Mouse (Mus musculus): ENCODE results near the gene Dennd1a.
A peak's percentile ranks its signal among the peaks of the same experiment; 100 is the strongest.

Dennd1a gene

DNA sequence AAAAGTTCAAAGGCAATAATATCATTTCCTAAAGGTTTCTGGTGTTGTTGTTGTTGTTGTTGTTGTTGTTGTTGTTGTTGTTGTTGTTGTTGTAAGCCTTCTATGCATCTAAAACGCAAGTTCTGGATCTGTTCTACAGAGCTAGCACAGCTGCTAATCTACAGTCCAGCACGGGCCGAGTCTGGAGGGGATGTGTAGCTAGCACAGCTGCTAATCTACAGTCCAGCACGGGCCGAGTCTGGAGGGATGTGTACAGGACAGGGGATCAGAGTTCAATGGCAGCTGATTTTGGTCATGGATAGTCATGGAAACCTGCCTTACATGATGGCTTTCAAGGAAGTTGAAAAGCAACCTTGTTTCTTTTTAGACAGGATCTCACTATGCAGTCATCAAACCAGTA, 57.3 kb downstream of the Dennd1a start:
- no peak for DNase-seq (ENCODE audit: low read depth, low spot score)

DNA sequence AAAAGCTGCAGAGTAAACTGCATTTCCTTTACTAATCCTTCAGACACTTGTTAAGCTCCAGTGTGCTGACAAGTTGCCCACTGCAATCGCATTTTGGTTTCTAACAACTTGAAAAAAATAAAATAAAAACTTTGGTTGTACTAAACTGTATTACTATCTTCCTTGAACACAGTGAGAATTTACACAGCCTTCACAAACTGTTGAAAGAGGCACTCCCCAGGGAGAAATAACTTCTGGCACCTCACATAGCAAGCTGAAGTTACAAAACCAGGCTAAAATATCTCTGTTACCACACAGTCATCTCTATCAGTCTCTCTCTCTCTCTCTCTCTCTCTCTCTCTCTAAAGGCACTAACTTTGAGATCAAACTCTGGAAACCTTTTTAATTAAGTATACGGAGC, 63.4 kb downstream of the Dennd1a start:
- peak; percentile 58 for DNase-seq (ENCODE audit: low read depth, low spot score)

DNA sequence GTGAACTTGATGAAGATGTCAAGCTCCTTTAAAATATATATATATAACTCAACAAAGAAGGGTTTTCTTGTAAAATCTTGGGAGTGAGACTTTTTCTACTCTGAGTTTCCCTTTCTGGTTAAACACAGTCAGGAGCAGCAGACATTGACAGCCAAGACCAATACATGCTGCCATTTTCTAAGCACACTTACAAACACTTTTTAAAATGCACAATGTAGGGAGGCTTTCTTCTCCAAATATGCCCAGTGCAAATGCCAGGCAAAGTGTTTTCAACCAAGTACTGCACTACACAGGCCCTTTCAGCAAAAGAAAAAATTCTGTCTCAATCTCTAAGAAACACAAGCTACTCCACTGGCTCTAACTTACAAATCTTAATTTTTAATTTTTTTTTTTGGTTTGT, 65.7 kb downstream of the Dennd1a start:
- no peak for DNase-seq (ENCODE audit: low read depth, low spot score)

DNA sequence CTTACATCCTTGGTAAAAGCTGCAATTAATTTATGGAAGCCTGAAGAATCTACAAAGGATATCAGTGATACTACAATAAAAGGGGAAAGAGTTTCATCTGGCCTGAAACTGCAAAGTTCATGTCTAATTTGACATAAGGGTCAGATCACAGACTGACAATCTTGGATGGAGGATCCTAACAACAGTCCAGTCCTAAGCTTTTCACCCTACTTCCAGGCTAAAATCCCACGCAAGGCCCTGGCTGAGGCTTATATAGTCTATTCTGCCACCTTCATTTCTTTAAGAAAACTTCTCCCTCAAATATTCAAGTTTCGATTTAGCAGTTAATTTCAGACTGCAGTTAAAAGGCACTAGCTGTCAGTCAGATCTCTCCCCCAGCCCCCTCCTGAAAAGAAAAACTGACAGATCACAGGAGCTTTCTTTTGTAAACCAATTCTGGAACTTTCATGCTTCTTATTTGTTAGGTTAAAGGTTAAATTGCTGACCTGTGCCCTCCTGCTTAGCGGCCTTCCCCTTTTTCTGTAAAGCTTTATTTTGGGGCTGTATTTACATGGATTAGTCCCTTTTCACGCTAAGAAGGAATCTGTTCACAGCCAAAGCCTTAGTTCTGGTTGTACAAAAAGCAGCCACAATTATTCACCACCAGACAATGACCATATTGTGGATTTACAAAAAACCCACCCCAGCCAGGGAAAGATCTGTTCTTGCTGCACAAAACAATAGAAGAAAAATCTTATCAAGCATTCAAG, 66.3 kb downstream of the Dennd1a start:
- no peak for DNase-seq (ENCODE audit: low read depth, low spot score)

DNA sequence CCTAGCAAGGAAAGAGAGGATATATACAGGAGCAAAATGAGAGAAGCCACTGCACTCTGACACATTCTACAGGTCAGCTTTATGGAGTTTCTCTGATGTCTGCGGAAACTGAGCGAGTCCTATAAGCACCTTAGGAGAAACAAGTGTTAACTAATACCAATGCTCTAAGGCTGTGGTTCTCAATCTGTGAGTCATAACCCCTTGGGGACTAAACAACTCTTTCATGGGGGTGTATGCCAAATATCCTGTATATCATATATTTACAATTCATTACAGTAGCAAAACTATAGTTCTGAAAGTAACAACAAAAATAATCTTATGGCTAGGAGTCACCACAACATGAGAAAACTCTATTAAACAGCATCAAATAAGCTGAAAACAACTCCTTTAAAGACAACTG, 67.5 kb downstream of the Dennd1a start:
- DNase-seq (ENCODE audit: low read depth, low spot score), result no peak

DNA sequence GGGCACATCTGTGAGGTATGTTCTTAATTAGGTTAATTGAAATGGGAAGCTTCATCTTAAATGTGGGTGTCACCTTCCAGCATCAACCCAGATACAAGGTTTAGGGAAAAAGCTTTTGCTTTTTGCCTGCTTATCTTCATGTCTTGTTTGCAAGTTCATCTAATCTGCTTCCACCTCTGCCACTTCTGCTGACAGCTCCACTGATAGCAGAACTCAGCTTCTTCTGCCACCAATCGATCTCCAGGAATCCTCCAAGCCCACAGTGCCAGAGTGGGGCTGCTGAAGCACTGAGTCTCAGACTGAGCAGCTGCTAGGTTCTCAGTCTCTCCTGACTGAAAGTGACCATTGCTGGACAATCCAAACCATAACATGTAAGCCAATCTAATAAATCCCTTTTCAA, 74.1 kb downstream of the Dennd1a start:
- DNase-seq (ENCODE audit: low read depth, low spot score), result no peak

DNA sequence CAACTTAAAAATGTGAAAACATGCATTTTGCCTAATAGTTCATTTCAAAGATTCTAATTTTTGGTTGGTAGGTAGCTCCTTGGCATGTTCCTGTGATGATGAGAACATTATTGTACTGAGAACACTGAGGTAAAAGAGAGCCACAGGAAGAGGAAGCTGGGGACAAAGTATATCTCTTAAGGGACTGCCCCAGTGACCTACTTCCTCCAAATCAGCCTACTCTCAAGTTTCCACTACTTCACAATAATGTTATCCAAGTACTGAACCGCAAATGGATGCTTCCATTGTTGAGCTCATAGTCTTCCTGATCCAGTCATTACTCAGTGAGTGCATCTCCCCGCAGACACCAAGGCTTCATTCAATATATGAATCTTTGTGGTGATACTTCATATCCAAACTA, 75.8 kb downstream of the Dennd1a start:
- no peak for DNase-seq (ENCODE audit: low read depth, low spot score)

DNA sequence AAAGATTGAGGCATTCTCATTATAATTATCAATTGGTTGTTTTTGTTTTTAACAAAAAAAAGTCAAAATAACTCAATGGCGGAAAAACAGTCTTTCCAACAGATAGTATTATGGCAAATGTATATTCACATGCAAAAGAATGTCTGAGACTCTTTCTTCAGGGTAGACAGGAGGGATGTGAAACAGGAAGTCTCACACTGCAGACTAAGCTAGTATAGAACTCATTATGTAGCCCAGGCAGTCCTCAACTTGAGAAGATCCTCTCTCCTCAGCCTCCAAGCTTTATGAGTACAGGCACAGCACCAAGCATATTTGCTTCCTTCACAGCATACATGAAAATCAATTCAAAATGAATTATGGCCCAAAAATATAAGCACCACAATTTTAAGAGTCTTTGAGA, 79.4 kb downstream of the Dennd1a start:
- no peak for DNase-seq (ENCODE audit: low read depth, low spot score)

DNA sequence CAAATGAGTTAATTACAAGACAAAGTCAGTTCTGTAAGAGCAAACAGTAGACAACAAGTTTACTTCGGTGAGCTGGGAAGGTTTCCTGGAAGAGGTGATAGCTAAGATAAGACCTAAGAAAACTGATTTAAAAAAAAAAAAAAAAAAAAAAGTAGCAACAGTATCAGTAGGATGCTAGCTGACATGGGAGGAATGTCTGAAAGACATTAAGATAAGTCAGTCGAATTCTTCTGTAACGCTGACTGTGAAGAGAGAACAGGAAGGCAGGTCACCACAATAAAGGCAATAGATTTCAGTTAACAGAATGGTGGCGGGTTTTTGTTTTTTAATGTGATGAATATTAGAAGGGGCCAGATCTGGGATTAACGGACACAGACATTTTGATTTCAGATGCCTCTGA, 81.9 kb downstream of the Dennd1a start:
- no peak for DNase-seq (ENCODE audit: low read depth, low spot score)

DNA sequence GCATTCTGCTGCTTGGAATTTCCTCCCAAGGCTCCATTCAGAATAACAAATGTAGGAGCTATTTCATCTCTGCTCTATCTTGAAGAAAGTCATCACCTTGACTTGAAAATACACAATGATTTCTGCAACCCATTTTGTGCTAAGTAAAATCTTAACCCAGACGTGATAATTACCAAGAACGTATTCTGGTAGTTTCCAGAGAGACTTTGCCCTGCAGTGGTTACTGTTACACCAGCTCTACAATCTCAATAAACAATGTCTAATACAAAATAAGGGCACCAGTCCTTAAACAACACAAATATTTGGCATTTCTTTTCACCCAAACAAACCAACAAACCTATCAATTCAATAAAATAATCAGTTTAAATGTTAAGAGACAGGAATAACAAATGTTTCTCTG, 82.5 kb downstream of the Dennd1a start:
- DNase-seq (ENCODE audit: low read depth, low spot score), result no peak

DNA sequence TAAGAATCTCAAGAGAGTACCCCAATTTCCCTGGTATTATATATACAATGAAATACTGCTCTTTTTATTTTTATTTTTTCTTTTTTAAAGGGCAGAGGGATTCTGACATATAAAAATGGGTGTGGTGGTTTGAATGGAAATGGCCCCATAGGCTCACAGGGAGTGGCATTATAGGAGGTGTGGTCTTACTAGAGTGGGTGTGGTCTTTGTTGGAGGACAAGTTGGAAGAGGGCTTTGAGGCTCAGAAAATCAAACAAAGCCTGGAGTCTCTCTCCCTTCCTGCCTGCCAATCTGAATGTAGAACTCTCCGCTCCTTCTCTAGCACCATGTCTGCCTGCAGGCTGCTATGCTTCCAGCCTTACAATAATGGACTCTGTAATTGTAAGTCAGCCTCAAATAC, 89.1 kb downstream of the Dennd1a start:
- no peak for DNase-seq (ENCODE audit: low read depth, low spot score)

DNA sequence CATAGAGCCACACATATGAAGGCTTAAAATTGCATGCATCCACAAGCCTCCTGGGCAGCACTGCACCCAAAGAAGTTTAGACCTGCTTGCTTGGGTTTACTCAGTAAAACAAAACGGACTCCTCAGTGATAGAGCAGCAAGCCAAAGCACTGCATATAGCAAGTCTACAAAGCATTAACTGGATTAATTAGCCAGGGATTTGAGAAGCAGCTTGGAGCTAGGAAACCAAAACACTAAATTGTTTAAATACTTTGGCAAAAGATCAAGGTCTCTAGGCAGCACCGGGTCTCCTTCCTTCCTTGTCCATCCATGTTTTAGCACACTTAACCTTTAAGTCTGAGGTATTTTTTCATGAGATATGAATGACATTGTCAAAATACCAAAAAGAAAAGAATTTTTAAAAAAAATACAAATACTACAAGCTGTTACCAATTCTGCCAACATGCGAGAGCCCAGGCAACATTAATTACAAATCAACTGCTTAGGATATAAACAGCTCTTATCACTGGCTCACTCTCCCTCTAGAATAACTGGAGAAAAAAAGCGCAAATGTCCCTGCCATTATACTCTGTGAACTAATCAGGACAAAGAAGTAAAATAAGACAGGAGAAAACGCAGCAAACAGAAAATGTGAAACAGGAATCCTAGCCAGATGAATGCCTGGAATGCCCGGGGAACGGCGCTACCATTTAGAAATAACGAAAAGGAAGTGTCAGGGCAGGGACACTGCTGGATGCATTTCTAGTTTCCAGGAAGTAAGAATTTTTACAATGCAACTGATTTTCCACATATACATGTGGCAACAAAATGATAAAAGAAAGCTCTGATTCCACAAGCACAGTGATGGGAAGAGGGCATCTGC, 90.8 kb downstream of the Dennd1a start:
- DNase-seq (ENCODE audit: low read depth, low spot score), result no peak

DNA sequence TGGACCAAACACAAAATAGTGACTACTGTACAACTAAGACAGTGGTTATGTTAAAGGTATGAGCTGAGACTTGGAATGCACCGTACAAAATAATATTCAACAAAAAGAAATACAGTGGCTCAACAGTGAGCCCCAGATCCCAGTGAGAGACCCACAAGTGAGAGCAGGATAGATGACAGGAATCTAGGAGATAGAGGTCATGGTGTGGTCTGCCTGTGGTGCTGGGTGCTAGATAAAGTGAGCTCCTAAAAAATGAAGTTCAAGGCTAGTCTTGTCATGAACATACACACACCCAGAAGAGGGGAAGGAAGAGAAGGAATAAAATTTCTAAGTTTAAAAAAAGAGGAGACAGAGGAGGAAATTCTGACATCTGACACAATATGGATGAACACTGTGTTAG, 95.2 kb downstream of the Dennd1a start:
- DNase-seq (ENCODE audit: low read depth, low spot score), result no peak

DNA sequence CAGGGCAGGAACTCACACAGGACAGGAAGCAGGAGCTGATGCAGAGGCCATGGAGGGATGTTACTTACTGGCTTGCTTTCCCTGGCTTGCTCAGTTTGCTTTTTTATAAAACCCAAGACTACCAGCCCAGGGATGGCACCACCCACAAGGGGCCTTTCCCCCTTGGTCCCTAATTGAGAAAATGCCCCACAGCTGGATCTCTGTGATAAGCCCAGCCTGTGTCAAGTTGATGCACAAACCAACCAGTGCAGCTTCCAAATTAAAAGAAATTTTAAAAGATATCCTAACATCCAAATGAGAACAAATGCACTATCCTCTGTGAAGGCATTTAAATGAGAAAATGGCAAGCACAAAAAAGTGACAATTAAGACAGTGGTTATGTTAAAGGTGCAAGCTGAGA, 95.6 kb downstream of the Dennd1a start:
- DNase-seq (ENCODE audit: low read depth, low spot score), result no peak

DNA sequence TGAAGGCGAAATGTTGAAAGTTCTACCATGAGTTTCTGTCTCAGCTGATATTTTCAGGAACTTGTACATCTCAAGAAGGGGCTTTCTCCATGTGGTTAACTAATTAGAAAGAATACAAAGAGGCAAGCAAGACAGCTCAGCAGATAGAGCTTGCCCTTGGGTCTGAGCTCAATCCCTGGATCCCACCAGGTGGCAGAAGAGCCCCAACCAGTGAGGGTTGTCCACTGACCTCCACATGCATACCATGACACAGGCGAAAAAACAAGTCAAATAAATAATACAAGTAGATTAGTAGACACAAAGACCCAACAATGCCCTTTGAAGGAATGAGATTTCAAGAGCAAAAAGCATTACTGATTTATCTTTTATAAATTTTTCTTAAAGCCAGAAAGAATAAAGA, 100.8 kb downstream of the Dennd1a start:
- DNase-seq (ENCODE audit: low read depth, low spot score), result no peak

DNA sequence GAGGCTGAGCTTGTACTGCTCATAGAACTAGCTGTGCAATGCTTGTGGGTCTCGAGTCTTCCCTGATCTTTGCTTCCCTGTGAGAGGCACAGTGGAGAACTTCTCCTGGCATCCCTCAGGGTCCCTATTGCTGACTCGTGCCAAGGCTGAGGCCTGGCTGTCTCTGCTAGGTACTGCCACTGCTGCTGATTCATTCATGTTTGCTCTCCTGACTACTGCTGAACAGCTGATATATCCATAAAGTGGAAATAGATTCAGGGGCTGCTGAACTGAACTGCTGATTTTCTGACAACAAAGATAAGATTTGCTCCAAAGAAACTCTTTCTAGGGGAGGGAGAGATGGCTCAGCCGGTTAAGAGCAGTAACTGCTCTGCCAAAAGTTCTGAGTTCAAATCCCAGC, 102.2 kb downstream of the Dennd1a start:
- no peak for DNase-seq (ENCODE audit: low read depth, low spot score)

DNA sequence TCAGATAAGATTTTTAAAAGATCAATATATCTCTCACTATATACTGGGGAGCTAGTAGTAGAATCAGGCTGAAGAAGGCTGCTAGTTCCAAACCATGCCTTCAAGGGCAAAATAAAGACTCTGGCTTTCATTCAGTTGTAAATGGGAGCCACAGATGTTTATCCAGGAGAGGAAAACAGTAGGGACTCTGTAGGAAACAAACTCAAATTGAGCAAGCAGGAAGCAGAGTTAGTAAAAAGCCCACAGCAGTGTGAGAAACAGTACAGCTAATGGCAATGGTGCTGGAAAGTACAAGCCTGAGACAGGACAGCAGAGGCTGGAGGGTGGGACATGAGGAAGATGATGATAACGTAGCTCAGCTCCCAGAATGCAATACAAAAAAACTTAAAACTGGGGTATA, 103.3 kb downstream of the Dennd1a start:
- no peak for DNase-seq (ENCODE audit: low read depth, low spot score)

DNA sequence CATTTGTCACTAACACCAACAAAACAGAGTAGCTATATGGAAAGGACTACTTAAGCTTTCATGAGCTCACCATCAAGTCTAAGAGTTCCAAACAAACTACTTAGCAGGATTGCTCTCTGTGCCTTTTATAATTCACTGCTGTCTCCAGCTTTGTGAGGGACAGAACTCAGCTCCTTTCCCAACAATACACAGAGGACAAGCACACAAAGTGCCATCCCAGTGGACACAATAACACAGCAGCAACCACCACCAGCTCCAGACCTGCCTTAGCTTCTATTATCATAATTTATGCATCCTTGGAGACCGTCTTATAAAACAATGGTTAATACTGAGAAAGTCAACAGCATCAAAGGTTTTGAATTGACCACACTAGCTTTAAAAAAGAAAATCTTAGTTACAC, 104.9 kb downstream of the Dennd1a start:
- no peak for DNase-seq (ENCODE audit: low read depth, low spot score)

DNA sequence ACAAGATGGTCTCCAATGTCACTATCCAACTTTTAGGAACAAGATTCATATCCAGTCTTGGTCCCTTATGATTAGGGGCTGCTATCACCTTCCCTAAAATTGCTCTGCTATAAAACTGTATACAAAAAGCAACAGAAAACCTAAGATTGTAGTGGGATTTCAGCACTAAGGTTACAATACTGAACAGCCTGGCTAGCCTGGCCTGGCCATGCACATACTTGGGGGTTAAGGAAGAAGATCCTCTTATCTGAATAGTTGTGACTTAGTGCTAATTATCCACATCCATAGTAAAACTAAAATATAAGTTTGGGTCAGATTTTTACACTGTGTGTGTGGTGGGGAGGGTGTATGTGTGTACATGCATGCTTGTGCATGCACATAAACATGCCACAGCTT, 109.6 kb downstream of the Dennd1a start:
- no peak for DNase-seq (ENCODE audit: low read depth, low spot score)

DNA sequence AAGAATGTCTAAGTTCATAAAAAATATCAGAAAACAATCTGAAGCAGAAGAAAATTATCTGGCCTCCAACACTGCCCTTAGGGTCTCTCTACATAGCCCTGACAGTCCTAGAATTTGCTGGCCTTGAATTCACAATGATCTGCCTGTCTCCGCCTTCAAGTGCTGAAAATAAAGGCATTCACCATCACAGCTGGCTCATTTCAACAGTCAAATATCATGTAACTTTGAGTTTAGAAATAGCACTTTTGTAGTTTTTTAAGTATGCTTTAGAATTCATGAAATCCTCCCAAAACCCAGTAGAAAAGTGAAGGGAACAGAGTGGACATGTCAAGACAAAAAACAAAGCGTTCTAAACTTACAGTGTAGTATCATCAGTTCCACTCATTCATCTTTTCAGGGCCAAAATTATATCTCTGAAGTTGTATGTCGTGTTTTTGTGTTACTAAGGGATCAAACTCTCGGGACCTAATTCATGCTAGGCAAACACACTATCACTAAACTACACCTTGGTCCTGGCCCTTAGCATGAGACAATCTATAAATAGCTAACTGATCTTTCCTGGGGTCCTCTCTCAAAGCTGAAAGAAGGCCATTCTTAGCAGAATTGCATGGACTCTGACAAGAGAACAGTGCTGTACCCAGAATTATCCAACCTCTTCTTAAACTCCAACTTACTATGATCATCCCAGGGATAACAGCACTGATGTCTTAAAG, 110.2 kb downstream of the Dennd1a start:
- DNase-seq (ENCODE audit: low read depth, low spot score), result no peak

DNA sequence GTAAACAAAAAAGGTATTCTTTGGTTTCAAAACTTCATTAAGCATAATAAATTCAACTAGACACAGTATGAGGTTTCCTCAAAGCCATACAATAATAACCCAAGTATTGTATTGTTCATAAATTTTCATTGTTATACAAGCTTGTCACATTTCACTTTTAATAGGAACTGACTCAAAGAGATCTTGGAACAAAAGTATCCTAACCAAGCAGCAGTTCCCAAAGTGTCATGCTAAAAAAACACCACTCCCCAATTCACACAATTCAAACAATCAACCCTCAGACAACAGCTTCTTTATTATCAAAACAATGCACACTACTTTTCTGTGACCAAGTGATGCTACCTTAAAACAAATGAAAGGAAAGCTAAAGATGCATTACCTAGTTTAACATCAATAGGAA, 111.9 kb downstream of the Dennd1a start:
- no peak for DNase-seq (ENCODE audit: low read depth, low spot score)

DNA sequence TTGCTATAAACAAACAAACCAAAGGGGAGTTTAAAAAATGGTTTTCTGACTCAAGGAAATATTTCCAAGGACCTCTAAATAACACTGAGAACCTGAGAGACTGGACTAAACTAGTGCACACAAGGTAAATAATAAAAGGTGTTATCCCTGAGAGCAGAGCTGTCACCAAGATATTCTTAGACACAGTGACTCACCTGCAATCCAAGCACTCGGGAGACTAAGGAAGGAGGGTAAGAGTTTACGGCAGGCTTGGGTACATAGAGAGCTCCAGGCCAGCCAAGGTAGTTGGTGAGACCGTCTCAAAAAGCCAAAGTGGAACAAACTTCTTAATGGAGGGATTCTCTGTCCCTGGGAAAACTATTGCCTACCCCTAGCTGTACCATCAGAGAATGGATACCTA, 118.6 kb downstream of the Dennd1a start:
- DNase-seq (ENCODE audit: low read depth, low spot score), result peak; percentile 10

DNA sequence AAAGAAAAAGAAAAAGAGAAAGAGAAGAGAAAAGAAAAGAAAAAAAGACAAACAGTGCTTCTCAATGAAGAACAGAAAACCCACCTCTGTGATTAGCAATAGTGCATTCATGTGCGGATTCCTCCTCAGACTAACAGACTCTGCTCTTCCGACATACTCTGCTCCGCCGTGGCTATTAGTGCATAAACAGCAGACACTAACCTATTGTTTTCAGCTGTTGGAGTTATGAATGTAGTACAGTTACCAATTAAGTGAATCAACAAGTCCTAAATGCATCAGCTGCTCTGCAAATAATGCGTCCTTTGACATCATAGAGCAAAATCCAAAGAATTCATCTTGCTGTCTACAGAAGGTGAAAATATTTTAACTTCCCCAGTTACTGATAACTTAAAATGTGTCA, 121.2 kb downstream of the Dennd1a start:
- DNase-seq (ENCODE audit: low read depth, low spot score), result no peak
